Mouse (Mus musculus) telencephalon, adult 2 months (tissue): ENCODE data around the gene Rcn1.

Experiments used
- DNase-seq: peaks from one replicate; pipeline ENCODE4 v3.0.0-alpha.2; 2011; ENCODE audit warnings: low read depth, low spot score

The Rcn1 gene

DNA sequence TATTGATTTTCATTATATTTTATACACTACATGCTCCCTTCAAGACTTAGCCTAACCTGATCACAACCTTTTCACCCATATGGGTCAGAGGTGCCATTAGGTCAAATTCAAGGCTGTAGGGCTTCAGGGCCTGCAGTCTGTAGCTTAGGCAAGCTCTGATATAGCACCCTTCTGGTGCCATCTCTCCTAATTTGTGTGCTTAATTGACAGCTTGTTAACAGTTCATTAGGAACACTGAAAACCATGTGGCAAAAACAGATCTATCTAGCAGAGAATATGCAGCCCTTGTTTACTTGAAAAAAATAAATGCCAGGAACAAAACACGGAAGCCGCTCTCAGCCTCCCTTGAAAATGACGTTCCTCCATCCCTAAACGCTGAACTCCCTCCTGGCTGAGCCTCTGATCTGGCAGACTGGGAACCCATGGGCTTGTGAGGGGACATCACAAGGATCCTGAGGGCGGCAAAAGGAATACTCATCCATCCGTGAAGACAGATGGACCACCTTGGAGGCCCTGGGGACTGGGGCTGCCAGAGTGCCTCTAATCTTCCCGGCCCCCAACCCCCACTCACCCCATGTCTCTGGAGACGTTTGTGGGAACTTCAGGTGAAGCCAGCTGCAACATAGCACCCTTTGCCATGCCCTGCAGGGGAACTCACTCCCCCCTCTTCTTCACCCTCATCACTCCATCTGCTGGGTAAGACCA is 61.8 kb downstream of the Rcn1 start:
- no peak for DNase-seq

DNA sequence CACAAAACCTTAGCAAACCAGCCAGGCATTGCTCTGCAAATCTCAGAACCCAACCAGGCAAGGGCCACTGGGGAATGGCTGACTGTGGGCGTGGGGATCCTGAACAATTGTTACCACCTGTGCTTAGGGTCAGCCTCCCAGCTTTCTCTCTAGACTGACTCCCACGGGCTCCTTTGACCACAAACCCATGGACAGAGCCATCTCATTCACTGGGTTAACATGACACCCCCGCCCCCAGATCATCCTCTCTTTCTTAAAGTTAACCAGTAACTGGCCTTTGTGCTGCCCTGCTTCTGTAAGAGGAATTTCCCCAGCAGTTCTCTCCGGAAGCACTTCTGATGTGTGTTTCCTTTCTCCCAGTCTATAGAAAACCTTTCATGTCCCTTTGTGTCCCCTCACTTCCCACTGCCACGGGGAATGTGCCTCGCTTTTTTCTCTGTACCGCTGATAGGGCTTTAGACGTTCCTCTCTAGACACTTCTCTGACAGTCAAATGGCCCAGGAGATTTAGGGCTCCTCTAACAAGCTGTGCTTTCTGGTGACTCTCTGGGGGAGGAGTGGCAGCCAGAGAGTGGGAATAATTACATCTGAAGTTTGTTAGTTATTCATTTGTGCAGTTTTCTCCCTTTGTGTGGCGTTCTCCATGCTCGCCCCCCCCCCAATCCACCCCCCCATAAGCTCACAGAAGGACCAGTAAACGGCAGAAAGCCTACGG is 62.6 kb downstream of the Rcn1 start:
- DNase-seq, result no peak
